Mouse (Mus musculus) intestine, embryonic 16.5 days (tissue): Measurements from ENCODE around the gene Wdr82. TPM values are rescaled to one million over a fixed set of nuclear protein-coding genes. Genes with fewer than 3 reads are reported as not detected.

Experiments used
- ATAC-seq: fragments of 200-750 bp; cut with Nextera tagmentation; 2 replicates; pipeline ENCODE4 v1.8.0; 2017; ENCODE audit warnings: moderate TSS enrichment, moderate library complexity
- H3K27ac ChIP-seq: fragments of 300-500 bp; sonication (generic); 2 replicates; pipeline ENCODE4 v1.5.1; 2014; ENCODE audit warnings: mild to moderate bottlenecking, low read length
- H3K27me3 ChIP-seq: fragments of 300-500 bp; sonication (generic); replicated peaks from 2 replicates; pipeline ENCODE4 v1.6.1; 2014; ENCODE audit warnings: low read length, control low read depth, mixed read lengths; ENCODE audit not compliant: control insufficient read depth, insufficient read depth
- H3K36me3 ChIP-seq: fragments of 300-500 bp; sonication (generic); 2 replicates; pipeline ENCODE4 v1.6.1; 2014; ENCODE audit warnings: low read length, control low read depth; ENCODE audit not compliant: control insufficient read depth, insufficient read depth
- H3K4me1 ChIP-seq: fragments of 300-500 bp; sonication (generic); 2 replicates; pipeline ENCODE4 v1.6.1; 2014; ENCODE audit warnings: low read length, control low read depth, mixed read lengths; ENCODE audit not compliant: control insufficient read depth, insufficient read depth
- H3K4me2 ChIP-seq: fragments of 300-500 bp; sonication (generic); 2 replicates; pipeline ENCODE4 v1.6.1; 2014; ENCODE audit warnings: low read depth, low read length, control low read depth
- H3K4me3 ChIP-seq: fragments of 300-500 bp; sonication (generic); 2 replicates; pipeline ENCODE4 v1.5.1; 2014; ENCODE audit warnings: mild to moderate bottlenecking, low read length
- H3K9ac ChIP-seq: fragments of 300-500 bp; sonication (generic); 2 replicates; pipeline ENCODE4 v1.6.1; 2014; ENCODE audit warnings: low read depth, low read length
- H3K9me3 ChIP-seq: fragments of 300-500 bp; sonication (generic); 2 replicates; pipeline ENCODE4 v1.6.1; 2016; ENCODE audit warnings: low read length, control low read depth; ENCODE audit not compliant: control insufficient read depth
- WGBS: fragments of 180-500 bp; shearing (Covaris S2); extraction: QIAGEN DNeasy Blood & Tissue Kit; methylation state at CpG from one replicate; pipeline ENCODE4 v1.1.7; 2014; 5-methylcytosine and 5-hydroxymethylcytosine counted together
- polyA plus RNA-seq: library from polyadenylated mRNA; unstranded; fragments of >200 nt; fragmentation: Nextera tagmentation; extraction: Ambion mirVana; gene quantifications from 2 replicates; pipeline ENCODE4 v1.2.1, GENCODE M21; 2015

The Wdr82 gene
- polyA plus RNA-seq, 1 experiment from 2014 or later = 12.8 TPM

DNA sequence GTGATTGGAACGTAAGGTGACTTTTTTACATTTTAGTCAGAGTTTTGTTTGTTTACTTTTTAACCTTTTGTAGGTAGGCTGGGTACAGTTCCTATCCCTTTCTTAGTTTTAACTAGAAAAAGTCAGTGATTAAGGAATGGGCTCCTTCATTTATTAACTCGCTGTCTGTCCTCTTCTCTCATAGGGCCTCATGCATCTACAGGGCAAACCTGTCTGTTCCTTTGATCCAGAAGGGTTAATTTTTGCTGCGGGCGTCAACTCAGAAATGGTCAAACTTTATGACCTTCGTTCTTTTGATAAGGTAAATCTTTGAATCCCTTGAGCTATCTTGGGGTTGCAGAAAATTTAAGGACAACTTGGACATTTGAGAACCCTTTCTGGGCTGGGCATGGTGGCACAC lies 13.3 kb downstream of the Wdr82 start:
- no peak for ATAC-seq
- Histone ChIP-seq H3K36me3 (peaks cover 26% of the 10 kb centered on the region), H3K9ac (no peak overlapping the region), H3K27me3 (no peaks in the 10 kb centered on the region), H3K4me2 (no peak overlapping the region), H3K4me3 (no peak overlapping the region), H3K9me3 (no peaks in the 10 kb centered on the region), H3K27ac (no peak overlapping the region), H3K4me1 (no peaks in the 10 kb centered on the region)
- WGBS = 71% methylated on average over 5 of the region's 5 CpGs

DNA sequence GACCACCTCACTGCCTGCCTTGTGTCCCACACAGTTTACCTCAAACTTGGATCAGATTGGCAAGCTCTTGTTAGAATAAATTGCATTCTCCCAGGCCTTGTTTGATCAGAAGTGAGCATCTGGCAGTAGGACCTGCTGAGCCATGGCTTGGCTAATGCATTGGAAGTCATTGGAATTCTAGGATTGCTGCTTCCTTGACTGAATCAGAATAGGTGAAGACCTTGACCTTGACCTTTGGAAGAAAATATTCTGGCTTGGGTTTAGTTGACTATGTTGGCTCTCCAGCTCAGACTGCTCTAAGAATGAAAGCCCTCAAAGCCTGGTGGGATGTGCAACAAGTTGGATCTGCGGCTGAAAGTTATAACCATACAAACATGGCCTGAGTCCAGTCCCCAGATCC lies 20.6 kb downstream of the Wdr82 start:
- no peak overlapping the region for H3K9ac ChIP-seq
- no peaks in the 10 kb centered on the region for H3K27me3 ChIP-seq
- ATAC-seq = no peak
- H3K36me3 ChIP-seq = peaks cover 17% of the 10 kb centered on the region; the same call in 1 of the 2 replicates
- no peak overlapping the region for H3K27ac ChIP-seq
- no peaks in the 10 kb centered on the region for H3K4me1 ChIP-seq
- H3K4me3 ChIP-seq = no peak overlapping the region
- 100% methylated on average over 1 of the region's 1 CpGs for WGBS
- H3K4me2 ChIP-seq = no peak overlapping the region
- H3K9me3 ChIP-seq = no peaks in the 10 kb centered on the region

DNA sequence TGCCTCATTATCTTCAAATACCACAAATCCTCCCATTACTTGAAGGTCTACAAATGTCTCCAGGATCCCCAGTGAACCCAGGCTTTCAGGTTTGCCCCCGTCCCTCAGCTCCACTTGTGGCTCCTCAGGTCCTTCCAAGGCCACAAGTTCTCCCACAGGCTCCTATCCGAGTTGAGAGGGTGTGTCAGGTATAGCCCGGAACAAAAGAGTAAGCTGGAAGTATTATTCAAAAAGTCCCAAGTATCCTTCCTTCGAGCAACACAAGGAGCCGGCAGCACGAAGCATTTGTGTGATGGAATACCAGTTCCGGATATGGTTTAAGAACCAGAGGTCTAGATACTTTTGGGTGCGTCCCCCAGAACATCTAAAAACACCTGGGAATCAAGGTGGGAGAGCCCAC lies 21.3 kb downstream of the Wdr82 start:
- Histone ChIP-seq H3K9me3 (no peaks in the 10 kb centered on the region), H3K36me3 (peaks cover 17% of the 10 kb centered on the region; the same call in 1 of the 2 replicates), H3K27ac (no peak overlapping the region), H3K27me3 (no peaks in the 10 kb centered on the region), H3K4me1 (no peaks in the 10 kb centered on the region), H3K4me2 (no peak overlapping the region), H3K4me3 (no peak overlapping the region), H3K9ac (no peak overlapping the region)
- no peak for ATAC-seq
- 90% methylated on average over 8 of the region's 8 CpGs for WGBS

DNA sequence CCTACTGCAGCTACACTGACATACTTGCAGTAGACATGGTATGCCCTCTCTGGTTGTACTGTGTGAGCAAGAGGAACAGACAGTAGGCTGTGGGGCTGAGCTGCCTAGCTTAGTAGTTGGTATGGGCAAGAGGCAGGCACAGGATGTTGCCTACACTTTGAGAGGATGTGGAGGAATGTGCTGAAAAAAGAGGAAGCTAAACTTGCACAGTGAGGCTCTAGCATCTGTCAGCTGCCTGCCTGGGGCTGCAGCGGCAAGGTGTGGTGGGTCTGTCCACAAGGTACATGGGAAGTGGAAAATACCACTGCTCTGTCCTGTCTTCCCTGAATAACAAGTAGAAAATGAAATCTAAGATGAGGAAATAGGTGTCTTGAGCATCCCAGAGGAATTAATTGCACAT lies 22.3 kb downstream of the Wdr82 start:
- Histone ChIP-seq H3K4me3 (no peak overlapping the region), H3K4me2 (no peak overlapping the region), H3K4me1 (peaks cover 3% of the 10 kb centered on the region; the same call in 1 of the 2 replicates), H3K27ac (no peak overlapping the region), H3K9ac (no peak overlapping the region), H3K27me3 (no peaks in the 10 kb centered on the region), H3K36me3 (peaks cover 11% of the 10 kb centered on the region; the same call in 1 of the 2 replicates), H3K9me3 (no peaks in the 10 kb centered on the region)
- 81% methylated on average over 1 of the region's 1 CpGs for WGBS
- no peak for ATAC-seq

DNA sequence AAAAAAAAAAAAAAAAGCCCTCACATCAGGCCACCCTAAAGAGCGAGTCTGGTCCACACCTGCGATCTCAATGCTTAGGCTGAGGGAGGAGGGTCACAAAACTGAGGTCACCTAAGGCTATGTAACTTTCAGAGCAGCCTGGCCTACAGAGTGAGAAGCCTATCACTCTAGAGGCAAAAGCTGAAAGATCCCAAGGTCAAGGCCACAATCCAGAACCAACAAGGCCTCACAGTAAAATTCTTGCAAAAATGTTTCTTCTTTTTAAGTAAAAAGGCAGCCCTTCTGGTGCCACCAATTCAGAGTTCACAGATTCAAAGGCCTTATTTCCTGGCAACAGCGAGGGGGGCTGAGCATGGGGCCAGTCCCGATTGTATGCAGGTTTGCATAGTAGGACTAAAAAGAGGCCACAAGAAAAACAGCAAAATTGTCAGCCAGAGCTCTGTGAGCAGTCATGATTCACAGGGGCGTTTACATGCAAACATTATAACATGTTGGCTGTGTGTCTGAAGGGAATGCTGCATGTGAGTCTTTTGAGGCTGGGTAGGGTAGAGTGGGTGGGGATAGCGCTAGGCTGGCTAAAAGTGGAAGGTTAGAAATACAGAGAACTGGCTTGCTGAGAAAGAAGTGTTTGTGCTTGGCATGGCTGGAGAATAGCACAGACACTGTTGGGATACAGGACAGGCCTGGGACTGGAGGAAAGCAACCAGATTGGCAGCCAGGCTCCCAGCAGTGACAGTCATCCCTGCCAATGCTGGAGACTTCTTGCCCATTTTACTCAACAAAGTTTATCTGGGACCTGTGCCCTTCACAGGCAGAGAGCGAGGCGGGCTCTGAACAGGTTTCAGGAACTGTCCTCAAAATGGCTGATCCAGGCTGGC lies 23.4 kb downstream of the Wdr82 start:
- Histone ChIP-seq H3K9me3 (no peaks in the 10 kb centered on the region), H3K4me2 (no peak overlapping the region), H3K27ac (no peak overlapping the region), H3K4me3 (no peak overlapping the region), H3K36me3 (peaks cover 7% of the 10 kb centered on the region; the same call in 1 of the 2 replicates), H3K4me1 (peaks cover 9% of the 10 kb centered on the region), H3K27me3 (no peaks in the 10 kb centered on the region), H3K9ac (no peak overlapping the region)
- ATAC-seq = no peak
- WGBS = 92% methylated on average over 8 of the region's 8 CpGs

DNA sequence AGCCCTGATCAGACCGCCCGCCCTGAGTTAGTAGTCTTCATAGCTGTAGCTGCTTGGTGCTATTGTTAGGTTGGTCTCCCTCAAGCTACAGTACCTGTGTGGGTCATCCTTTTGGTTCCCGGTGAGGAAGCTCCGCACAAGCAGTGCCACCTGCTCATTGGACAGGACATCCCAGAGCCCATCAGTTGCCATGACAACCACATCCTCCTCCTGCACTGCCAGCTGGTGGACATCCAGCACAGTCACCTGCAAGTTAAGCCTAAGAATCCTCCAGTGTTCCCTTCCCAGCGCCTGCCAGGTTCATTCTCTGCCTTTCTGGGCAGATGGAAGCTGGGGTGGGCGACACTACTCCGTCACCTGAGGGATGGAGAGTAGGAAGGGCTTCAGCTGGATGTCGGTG lies 25.0 kb downstream of the Wdr82 start:
- H3K27ac ChIP-seq = no peak overlapping the region
- no peaks in the 10 kb centered on the region for H3K27me3 ChIP-seq
- no peak overlapping the region for H3K4me3 ChIP-seq
- H3K4me1 ChIP-seq = peaks cover 14% of the 10 kb centered on the region
- 84% methylated on average over 8 of the region's 8 CpGs for WGBS
- no peak overlapping the region for H3K9ac ChIP-seq
- no peaks in the 10 kb centered on the region for H3K9me3 ChIP-seq
- H3K36me3 ChIP-seq = peaks cover 7% of the 10 kb centered on the region; the same call in 1 of the 2 replicates
- H3K4me2 ChIP-seq = no peak overlapping the region
- ATAC-seq = no peak

DNA sequence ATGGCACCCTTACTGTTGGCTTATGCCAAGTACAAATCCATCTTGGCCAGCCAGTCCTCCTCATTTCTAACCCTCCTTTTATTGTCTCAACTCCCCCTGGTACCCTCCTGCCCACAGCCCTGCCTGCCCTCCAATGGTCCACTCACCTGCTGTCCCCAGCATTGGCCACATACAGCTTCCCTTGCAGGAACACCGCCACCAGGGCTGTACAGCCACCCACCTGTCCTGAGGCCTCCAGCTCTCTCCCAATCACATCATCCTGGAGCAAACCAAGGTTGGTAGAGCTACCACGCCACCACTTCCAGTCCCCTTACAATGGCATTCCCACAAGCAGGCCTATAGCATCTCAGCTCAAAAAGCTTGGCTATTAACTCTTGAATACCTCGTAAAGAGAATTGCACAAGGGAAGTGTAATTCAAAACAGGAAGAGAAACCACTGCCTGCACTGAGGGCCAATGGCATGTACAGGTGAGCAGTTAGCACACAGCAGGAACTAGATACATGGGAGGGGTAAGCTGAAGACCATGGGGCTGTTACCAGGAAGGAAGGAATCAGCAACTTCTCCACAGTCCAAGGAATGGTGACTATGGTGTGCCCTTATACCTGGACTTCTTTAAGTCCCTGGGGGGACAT lies 26.5 kb downstream of the Wdr82 start:
- H3K27me3 ChIP-seq = no peaks in the 10 kb centered on the region
- peaks cover 4% of the 10 kb centered on the region; the same call in 1 of the 2 replicates for H3K36me3 ChIP-seq
- no peak overlapping the region for H3K4me2 ChIP-seq
- H3K27ac ChIP-seq = no peak overlapping the region
- H3K9ac ChIP-seq = no peak overlapping the region
- H3K9me3 ChIP-seq = no peaks in the 10 kb centered on the region
- H3K4me3 ChIP-seq = no peak overlapping the region
- H3K4me1 ChIP-seq = peaks cover 15% of the 10 kb centered on the region
- WGBS = 84% methylated on average over 3 of the region's 3 CpGs
- ATAC-seq = no peak

DNA sequence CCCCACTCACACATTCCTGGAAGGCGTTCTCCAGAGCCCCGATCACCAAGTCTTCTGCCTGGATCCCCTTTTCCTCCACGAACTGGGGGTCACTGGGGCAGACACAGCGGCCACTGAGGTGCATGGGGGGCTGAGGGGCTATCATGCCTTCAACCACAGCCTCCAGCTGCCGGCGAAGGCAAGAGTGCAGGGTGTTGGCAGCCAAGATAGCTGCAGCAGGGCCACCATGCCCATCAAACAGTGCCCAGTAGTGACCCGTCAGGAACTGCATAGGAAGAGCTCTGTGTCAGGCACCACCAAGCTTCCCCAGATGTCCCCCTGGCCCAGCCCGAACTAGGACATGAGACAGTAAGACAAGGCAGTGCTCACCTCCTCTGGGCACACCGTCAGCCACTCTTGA lies 27.0 kb downstream of the Wdr82 start:
- Histone ChIP-seq H3K36me3 (0 out of 2 replicates have a peak, but pooled peaks cover 4% of the 10 kb centered on the region), H3K27me3 (no peaks in the 10 kb centered on the region), H3K27ac (no peak overlapping the region), H3K9ac (no peak overlapping the region), H3K4me1 (peaks cover 17% of the 10 kb centered on the region), H3K9me3 (no peaks in the 10 kb centered on the region), H3K4me2 (no peak overlapping the region), H3K4me3 (no peak overlapping the region)
- no peak for ATAC-seq
- 92% methylated on average over 9 of the region's 9 CpGs for WGBS

DNA sequence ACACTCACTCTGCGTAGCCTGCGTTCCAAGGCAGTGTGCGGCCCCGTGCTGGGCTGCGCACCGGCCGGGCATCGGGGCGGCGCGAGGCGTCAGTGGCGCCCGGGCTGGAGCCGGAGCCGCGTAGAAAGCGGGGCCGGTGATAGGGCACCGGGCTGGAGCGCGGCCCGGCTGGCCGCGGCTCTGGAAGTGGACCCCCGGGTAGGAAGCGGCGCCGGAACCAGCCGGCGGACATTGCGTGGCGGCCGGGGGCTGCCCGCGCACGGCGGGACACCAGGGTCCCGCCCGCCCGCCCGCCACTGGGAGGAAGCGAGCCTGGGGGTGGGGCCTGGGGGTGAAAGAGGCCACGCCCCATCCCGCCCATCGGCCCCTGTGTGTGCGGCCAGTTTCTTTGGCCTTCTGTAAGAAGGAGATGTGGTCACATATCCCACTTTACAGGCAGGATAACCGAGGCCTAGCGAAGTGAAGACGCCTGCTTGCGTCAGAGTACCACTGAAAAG lies 28.3 kb downstream of the Wdr82 start:
- peak overlapping the region; percentile 82 for H3K9ac ChIP-seq
- no peaks in the 10 kb centered on the region for H3K27me3 ChIP-seq
- H3K4me1 ChIP-seq = peaks cover 25% of the 10 kb centered on the region
- 0 out of 2 replicates have a peak, but pooled peaks cover 4% of the 10 kb centered on the region for H3K36me3 ChIP-seq
- H3K4me3 ChIP-seq = peak overlapping the region; percentile 72
- peak overlapping the region; percentile 81 for H3K4me2 ChIP-seq
- no peaks in the 10 kb centered on the region for H3K9me3 ChIP-seq
- 1% methylated on average over 40 of the region's 51 CpGs for WGBS
- H3K27ac ChIP-seq = peak overlapping the region; percentile 66; the same call in 1 of the 2 replicates
- ATAC-seq = peak; percentile 55
